Mouse (Mus musculus) forebrain, postnatal 0 days (tissue): ENCODE results near the gene Il10ra. TPM values are rescaled to one million over a fixed set of nuclear protein-coding genes. Genes with fewer than 3 reads are reported as not detected.

ENCODE experiments used
- ATAC-seq: fragments of 200-750 bp; cut with Nextera tagmentation; 2 replicates; pipeline ENCODE4 v1.8.0; 2017; ENCODE audit warnings: mild to moderate bottlenecking, moderate library complexity
- DNase-seq: peaks from one replicate; pipeline ENCODE4 v3.0.0-alpha.2; 2015
- H3K27ac ChIP-seq: fragments of 300-500 bp; sonication (generic); 2 replicates; pipeline ENCODE4 v1.5.1; 2014; ENCODE audit warnings: low read depth, mild to moderate bottlenecking, antibody characterized with exemption, low read length, moderate library complexity, mixed read lengths
- H3K27me3 ChIP-seq: fragments of 300-500 bp; sonication (generic); 2 replicates; pipeline ENCODE4 v1.6.1; 2014; ENCODE audit warnings: mild to moderate bottlenecking, low read length, mixed read lengths; ENCODE audit not compliant: insufficient read depth
- H3K36me3 ChIP-seq: fragments of 300-500 bp; sonication (generic); 2 replicates; pipeline ENCODE4 v1.6.1; 2014; ENCODE audit warnings: mild to moderate bottlenecking, moderate library complexity; ENCODE audit not compliant: insufficient read depth
- H3K4me1 ChIP-seq: fragments of 300-500 bp; sonication (generic); 2 replicates; pipeline ENCODE4 v1.6.1; 2014; ENCODE audit warnings: antibody characterized with exemption; ENCODE audit not compliant: insufficient read depth
- H3K4me2 ChIP-seq: fragments of 300-500 bp; sonication (generic); 2 replicates; pipeline ENCODE4 v1.6.1; 2014; ENCODE audit warnings: low read depth, mild to moderate bottlenecking, moderate library complexity
- H3K4me3 ChIP-seq: fragments of 300-500 bp; sonication (generic); 2 replicates; pipeline ENCODE4 v1.5.1; 2014; ENCODE audit warnings: low read depth, low read length, mixed read lengths
- H3K9ac ChIP-seq: fragments of 300-500 bp; sonication (generic); 2 replicates; pipeline ENCODE4 v1.6.1; 2014; ENCODE audit warnings: mild to moderate bottlenecking
- H3K9me3 ChIP-seq: fragments of 300-500 bp; sonication (generic); 2 replicates; pipeline ENCODE4 v1.6.1; 2016; ENCODE audit warnings: low read length
- CTCF ChIP-seq: sonication (generic); IDR thresholded peaks from 2 replicates; pipeline ENCODE4 v1.5.1; 2016; ENCODE audit warnings: antibody characterized with exemption, control low read depth, low read depth
- WGBS: fragments of 180-500 bp; shearing (Covaris S2); extraction: QIAGEN DNeasy Blood & Tissue Kit; methylation state at CpG from one replicate; pipeline ENCODE4 v1.1.7; 2014; 5-methylcytosine and 5-hydroxymethylcytosine counted together
- polyA plus RNA-seq: library from polyadenylated mRNA; unstranded; fragments of >200 nt; fragmentation: Nextera tagmentation; extraction: Ambion mirVana; gene quantifications from 2 replicates; pipeline ENCODE4 v1.2.1, GENCODE M21; 2015
- total RNA-seq: library from RNA; depleted of rRNA; stranded (reverse); fragments of >200 nt; gene quantifications from 2 replicates; pipeline ENCODE4 v1.2.3, GENCODE M21; 2014

Gene Il10ra
- total and polyA plus RNA-seq, 2 experiments from 2014 or later: 0.46 to 1.6 TPM

DNA sequence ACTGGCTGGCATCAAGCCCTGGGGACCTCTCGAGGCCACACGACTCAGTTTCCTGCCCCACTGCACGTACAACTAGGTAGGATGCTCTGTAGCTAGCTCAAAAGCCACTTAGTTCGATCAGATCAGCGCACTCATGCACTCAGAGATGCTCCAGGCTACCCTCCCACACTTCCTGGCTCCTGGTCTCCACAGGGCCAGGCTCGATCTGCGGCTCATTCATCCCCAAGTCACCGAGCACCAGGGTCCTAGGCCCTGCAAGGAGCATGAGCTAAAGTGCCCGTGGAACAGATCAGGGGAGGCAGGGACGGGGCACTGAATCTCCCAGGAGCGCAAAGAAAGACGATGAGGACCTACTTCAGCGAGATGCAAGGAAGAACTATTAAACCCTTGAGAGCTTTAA, 9.9 kb downstream of the Il10ra start:
- TF ChIP-seq CTCF: no peak
- H3K4me3 ChIP-seq: no peak overlapping the region
- 86% methylated on average over 13 of the region's 13 CpGs for WGBS
- no peak overlapping the region for H3K9ac ChIP-seq
- no peaks in the 10 kb centered on the region for H3K27me3 ChIP-seq
- H3K27ac ChIP-seq: no peak overlapping the region
- H3K9me3 ChIP-seq: no peaks in the 10 kb centered on the region
- no peak for DNase-seq
- H3K4me2 ChIP-seq: no peak overlapping the region
- H3K36me3 ChIP-seq: no peaks in the 10 kb centered on the region
- ATAC-seq: no peak
- no peaks in the 10 kb centered on the region for H3K4me1 ChIP-seq

DNA sequence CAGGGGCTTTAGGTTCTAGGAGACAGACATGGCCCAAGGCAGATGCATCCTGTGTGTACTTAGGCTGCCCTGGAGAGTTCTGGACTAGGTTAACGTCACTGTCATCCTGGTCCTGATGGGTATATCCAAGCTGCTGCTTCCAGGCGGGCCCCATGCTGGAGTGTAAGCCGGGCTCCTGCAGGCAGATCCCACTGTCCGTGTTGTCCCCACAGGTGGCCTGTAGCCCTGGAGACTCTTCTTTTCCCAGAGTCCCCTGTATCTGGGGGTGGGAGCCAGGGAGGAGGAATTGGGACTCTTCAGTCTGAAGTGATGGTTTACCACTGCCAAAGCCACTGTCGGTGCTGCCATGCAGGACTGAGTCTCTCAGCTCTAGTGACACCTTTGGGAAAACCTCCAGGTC, 13.0 kb downstream of the Il10ra start:
- Histone ChIP-seq H3K9me3 (no peaks in the 10 kb centered on the region), H3K27ac (no peak overlapping the region), H3K9ac (no peak overlapping the region), H3K4me1 (no peaks in the 10 kb centered on the region), H3K4me2 (no peak overlapping the region), H3K27me3 (no peaks in the 10 kb centered on the region), H3K4me3 (no peak overlapping the region), H3K36me3 (no peaks in the 10 kb centered on the region)
- ATAC-seq (no peak), DNase-seq (no peak)
- TF ChIP-seq CTCF: no peak
- 87% methylated on average over 5 of the region's 5 CpGs for WGBS

GRCm38 (mm10) chr9:45255431-45255830, 13.5 kb downstream of the Il10ra start:
- WGBS: 93% methylated on average over 4 of the region's 4 CpGs
- H3K9ac ChIP-seq: no peak overlapping the region
- no peak overlapping the region for H3K4me2 ChIP-seq
- DNase-seq (no peak), ATAC-seq (no peak)
- H3K27ac ChIP-seq: no peak overlapping the region
- H3K27me3 ChIP-seq: no peaks in the 10 kb centered on the region
- H3K4me3 ChIP-seq: no peak overlapping the region
- no peaks in the 10 kb centered on the region for H3K36me3 ChIP-seq
- no peaks in the 10 kb centered on the region for H3K4me1 ChIP-seq
- no peak for TF ChIP-seq CTCF
- H3K9me3 ChIP-seq: no peaks in the 10 kb centered on the region

GRCm38 (mm10) chr9:45254605-45255004, 14.3 kb downstream of the Il10ra start:
- TF ChIP-seq CTCF: no peak
- ATAC-seq (no peak), DNase-seq (no peak)
- no peaks in the 10 kb centered on the region for H3K4me1 ChIP-seq
- no peak overlapping the region for H3K4me3 ChIP-seq
- no peaks in the 10 kb centered on the region for H3K27me3 ChIP-seq
- no peaks in the 10 kb centered on the region for H3K9me3 ChIP-seq
- no peak overlapping the region for H3K27ac ChIP-seq
- no peaks in the 10 kb centered on the region for H3K36me3 ChIP-seq
- 56% methylated on average over 4 of the region's 4 CpGs for WGBS
- no peak overlapping the region for H3K9ac ChIP-seq
- H3K4me2 ChIP-seq: no peak overlapping the region

DNA sequence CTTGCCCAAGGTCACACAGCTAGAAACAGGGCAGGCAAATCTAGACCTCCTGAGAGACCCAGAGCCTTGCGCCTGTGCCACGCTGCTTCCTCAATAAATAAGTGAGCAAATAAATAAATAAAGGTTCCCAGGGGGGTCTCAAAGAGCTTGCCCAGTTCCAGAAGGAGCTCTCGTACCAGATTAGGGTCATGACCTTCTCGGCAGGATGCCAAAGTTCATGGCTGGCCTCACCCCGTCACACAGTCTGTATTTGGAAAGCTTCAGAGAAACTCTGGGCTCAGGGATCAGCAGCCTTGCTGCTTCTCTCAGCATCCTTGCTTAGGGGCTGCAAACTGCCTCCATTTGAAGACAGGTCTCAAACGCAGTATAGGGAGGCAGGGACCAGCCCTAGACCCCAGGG, 14.9 kb downstream of the Il10ra start:
- H3K9ac ChIP-seq: no peak overlapping the region
- no peak overlapping the region for H3K4me3 ChIP-seq
- no peaks in the 10 kb centered on the region for H3K36me3 ChIP-seq
- H3K4me1 ChIP-seq: no peaks in the 10 kb centered on the region
- no peaks in the 10 kb centered on the region for H3K9me3 ChIP-seq
- no peak overlapping the region for H3K27ac ChIP-seq
- no peak overlapping the region for H3K4me2 ChIP-seq
- WGBS: 60% methylated on average over 6 of the region's 6 CpGs
- H3K27me3 ChIP-seq: no peaks in the 10 kb centered on the region
- ATAC-seq (no peak), DNase-seq (no peak)
- no peak for TF ChIP-seq CTCF

- Histone ChIP-seq H3K4me3 (no peak overlapping the region), H3K36me3 (no peaks in the 10 kb centered on the region), H3K4me2 (no peak overlapping the region), H3K27ac (no peak overlapping the region), H3K9me3 (no peaks in the 10 kb centered on the region), H3K27me3 (no peaks in the 10 kb centered on the region), H3K9ac (no peak overlapping the region), H3K4me1 (no peaks in the 10 kb centered on the region)
- TF ChIP-seq CTCF: no peak
- WGBS: 81% methylated on average over 6 of the region's 6 CpGs
- DNase-seq (no peak), ATAC-seq (no peak)
These were observed 16.6 kb downstream of the Il10ra start for GRCm38 (mm10) chr9:45252395-45252794.

DNA sequence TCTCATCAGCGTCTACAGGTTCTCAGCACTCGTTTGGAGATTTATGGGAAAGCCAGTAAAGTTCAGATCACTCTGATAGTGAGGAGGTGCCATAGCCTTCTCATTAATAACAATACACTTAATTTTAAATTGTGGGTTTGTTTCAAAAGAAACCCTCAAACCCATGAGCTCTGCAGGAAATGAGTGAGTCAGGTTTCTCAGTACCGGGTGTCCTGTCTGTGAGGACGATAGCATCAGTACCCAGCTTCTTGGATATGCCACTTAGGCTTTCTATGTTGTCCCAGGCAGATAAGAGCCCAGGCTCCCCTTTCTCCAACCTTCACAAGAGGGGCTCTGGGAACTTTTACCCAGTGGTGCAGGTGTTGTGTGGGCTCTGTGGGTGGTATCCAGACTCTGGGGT, 17.0 kb downstream of the Il10ra start:
- no peak overlapping the region for H3K27ac ChIP-seq
- H3K36me3 ChIP-seq: no peaks in the 10 kb centered on the region
- H3K4me1 ChIP-seq: no peaks in the 10 kb centered on the region
- no peak overlapping the region for H3K4me2 ChIP-seq
- H3K9ac ChIP-seq: no peak overlapping the region
- no peak for TF ChIP-seq CTCF
- DNase-seq (no peak), ATAC-seq (no peak)
- H3K9me3 ChIP-seq: no peaks in the 10 kb centered on the region
- WGBS: 77% methylated on average over 4 of the region's 4 CpGs
- no peaks in the 10 kb centered on the region for H3K27me3 ChIP-seq
- no peak overlapping the region for H3K4me3 ChIP-seq

- WGBS: 81% methylated on average over 3 of the region's 3 CpGs
- H3K4me3 ChIP-seq: no peak overlapping the region
- H3K9ac ChIP-seq: no peak overlapping the region
- H3K27ac ChIP-seq: no peak overlapping the region
- H3K27me3 ChIP-seq: no peaks in the 10 kb centered on the region
- no peaks in the 10 kb centered on the region for H3K4me1 ChIP-seq
- DNase-seq: no peak
- no peak overlapping the region for H3K4me2 ChIP-seq
- H3K9me3 ChIP-seq: no peaks in the 10 kb centered on the region
- no peak for ATAC-seq
- TF ChIP-seq CTCF: no peak
- no peaks in the 10 kb centered on the region for H3K36me3 ChIP-seq
These were observed 17.7 kb downstream of the Il10ra start for GRCm38 (mm10) chr9:45251281-45251680.
